Mouse (Mus musculus) limb, embryonic 14.5 days (tissue): ENCODE measurements around the gene Ano8. TPM values are rescaled to one million over a fixed set of nuclear protein-coding genes. Genes with fewer than 3 reads are reported as not detected.

Source experiments
- ATAC-seq: fragments of 200-750 bp; cut with Nextera tagmentation; 2 replicates; pipeline ENCODE4 v1.8.0; 2017; ENCODE audit warnings: low read depth, moderate number of reproducible peaks, moderate TSS enrichment; ENCODE audit not compliant: low FRiP score
- DNase-seq: peaks from one replicate; pipeline ENCODE4 v3.0.0-alpha.2; 2015; ENCODE audit warnings: low spot score
- H3K27ac ChIP-seq: fragments of 300-500 bp; sonication (generic); replicated peaks from 2 replicates; pipeline ENCODE4 v1.5.1; 2014; ENCODE audit warnings: low read depth, mild to moderate bottlenecking, low read length, moderate library complexity, mixed read lengths
- H3K27me3 ChIP-seq: fragments of 300-500 bp; sonication (generic); 2 replicates; pipeline ENCODE4 v1.6.1; 2014; ENCODE audit warnings: low read length, mixed read lengths; ENCODE audit not compliant: control insufficient read depth, insufficient read depth
- H3K36me3 ChIP-seq: fragments of 300-500 bp; sonication (generic); 2 replicates; pipeline ENCODE4 v1.6.1; 2014; ENCODE audit warnings: mild to moderate bottlenecking, low read length, moderate library complexity, mixed read lengths; ENCODE audit not compliant: control insufficient read depth, insufficient read depth
- H3K4me1 ChIP-seq: fragments of 300-500 bp; sonication (generic); 2 replicates; pipeline ENCODE4 v1.6.1; 2014; ENCODE audit warnings: antibody characterized with exemption, low read length, mixed read lengths; ENCODE audit not compliant: control insufficient read depth, insufficient read depth
- H3K4me2 ChIP-seq: fragments of 300-500 bp; sonication (generic); replicated peaks from 2 replicates; pipeline ENCODE4 v1.6.1; 2014; ENCODE audit warnings: low read depth, mild to moderate bottlenecking, low read length, moderate library complexity; ENCODE audit not compliant: severe bottlenecking
- H3K4me3 ChIP-seq: fragments of 300-500 bp; sonication (generic); replicated peaks from 2 replicates; pipeline ENCODE4 v1.5.1; 2014; ENCODE audit warnings: low read length
- H3K9ac ChIP-seq: fragments of 300-500 bp; sonication (generic); 2 replicates; pipeline ENCODE4 v1.6.1; 2014; ENCODE audit warnings: mild to moderate bottlenecking, low read depth, low read length, moderate library complexity; ENCODE audit not compliant: severe bottlenecking
- H3K9me3 ChIP-seq: fragments of 300-500 bp; sonication (generic); 2 replicates; pipeline ENCODE4 v1.6.1; 2016; ENCODE audit warnings: low read length; ENCODE audit not compliant: control insufficient read depth
- POLR2A ChIP-seq: fragments of 200-500 bp; IDR thresholded peaks from 2 replicates; pipeline ENCODE4 v1.8.0; 2012; ENCODE audit warnings: inconsistent platforms, mild to moderate bottlenecking, moderate library complexity, borderline replicate concordance; ENCODE audit not compliant: insufficient read depth, insufficient read length; ENCODE audit errors: extremely low read depth
- WGBS: fragments of 180-500 bp; shearing (Covaris S2); extraction: QIAGEN DNeasy Blood & Tissue Kit; methylation state at CpG from one replicate; pipeline ENCODE4 v1.1.7; 2014; 5-methylcytosine and 5-hydroxymethylcytosine counted together
- polyA plus RNA-seq, 2 experiments: library from polyadenylated mRNA; depleted of rRNA in 1 of 2; stranded (reverse) in 1 of 2; unstranded in 1 of 2; fragments of >200 nt; fragmentation: Nextera tagmentation in 1 of 2; extraction: Ambion mirVana in 1 of 2; gene quantifications; 2 replicates each; pipeline versions ENCODE4 v1.2.1 to v1.2.3; 2012 to 2014

Ano8 gene
- polyA plus RNA-seq, 2 experiments, result 1.8 to 37.2 TPM

GRCm38 (mm10) chr8:71474785-71475701 lies 10.7 kb downstream of the Ano8 start:
- Histone ChIP-seq H3K4me3 (no peak overlapping the region), H3K9ac (no peak overlapping the region), H3K36me3 (peaks cover 57% of the 10 kb centered on the region), H3K27ac (no peak overlapping the region), H3K9me3 (no peaks in the 10 kb centered on the region), H3K4me1 (peaks cover 7% of the 10 kb centered on the region), H3K4me2 (no peak overlapping the region; the same call in 1 of the 2 replicates), H3K27me3 (no peaks in the 10 kb centered on the region)
- no peak for TF ChIP-seq POLR2A
- DNase-seq, result no peak
- ATAC-seq, result no peak
- WGBS, result 89% methylated on average over 25 of the region's 25 CpGs

DNA sequence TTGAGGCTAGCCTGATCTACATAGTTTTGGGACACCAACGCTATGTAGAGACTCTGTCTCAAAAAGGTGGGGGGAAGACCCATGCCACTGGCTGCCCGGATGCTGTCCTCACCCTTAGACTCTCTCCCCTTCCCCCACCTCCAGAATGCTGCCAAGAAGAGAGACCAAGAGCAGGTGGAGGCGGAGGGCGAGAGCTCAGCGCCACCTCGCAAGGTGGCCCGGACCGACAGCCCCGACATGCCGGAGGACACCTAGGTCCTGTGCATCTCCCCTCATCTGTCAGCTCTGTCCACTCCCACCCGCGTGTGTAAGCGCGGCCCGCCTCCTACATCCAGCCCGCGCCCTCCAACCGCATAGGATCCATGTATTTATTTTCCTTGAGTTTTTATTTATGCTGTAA lies 11.4 kb downstream of the Ano8 start:
- no peak for TF ChIP-seq POLR2A
- ATAC-seq, result no peak
- no peak overlapping the region for H3K4me3 ChIP-seq

GRCm38 (mm10) chr8:71472601-71473386 lies 13.0 kb downstream of the Ano8 start:
- DNase-seq, result no peak
- ATAC-seq, result no peak
- no peaks in the 10 kb centered on the region for H3K27me3 ChIP-seq

More for the DNA sequence above, 11.4 kb downstream of the Ano8 start:
- DNase-seq, result no peak
- peaks cover 52% of the 10 kb centered on the region for H3K36me3 ChIP-seq
- no peak overlapping the region for H3K4me2 ChIP-seq
- H3K9me3 ChIP-seq, result no peaks in the 10 kb centered on the region
- 93% methylated on average over 18 of the region's 18 CpGs for WGBS
- no peak overlapping the region for H3K27ac ChIP-seq
- no peaks in the 10 kb centered on the region for H3K27me3 ChIP-seq
- H3K9ac ChIP-seq, result no peak overlapping the region
- peaks cover 10% of the 10 kb centered on the region for H3K4me1 ChIP-seq

DNA sequence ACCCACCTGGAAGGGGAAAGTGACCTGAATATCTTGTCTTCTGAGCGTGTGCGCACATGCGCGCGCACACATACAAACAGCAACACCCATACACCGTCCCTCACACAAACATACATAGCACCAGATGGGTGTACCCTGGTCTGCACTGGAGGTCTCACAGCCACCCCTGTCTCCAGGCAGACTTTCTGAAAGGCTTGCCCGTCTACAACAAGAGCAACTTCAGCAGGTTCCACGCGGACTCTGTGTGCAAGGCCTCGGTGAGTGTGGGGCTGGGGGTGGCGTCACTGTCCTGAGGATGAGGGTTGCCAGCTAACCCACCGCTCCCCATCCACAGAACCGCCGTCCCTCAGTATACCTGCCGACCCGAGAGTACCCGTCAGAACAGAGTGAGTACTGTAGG lies 13.9 kb downstream of the Ano8 start:
- no peak overlapping the region for H3K9ac ChIP-seq
- no peaks in the 10 kb centered on the region for H3K27me3 ChIP-seq
- no peak for DNase-seq
- peaks cover 7% of the 10 kb centered on the region for H3K4me1 ChIP-seq
- no peak overlapping the region for H3K4me2 ChIP-seq
- no peaks in the 10 kb centered on the region for H3K9me3 ChIP-seq
- H3K27ac ChIP-seq, result no peak overlapping the region
- no peak overlapping the region for H3K4me3 ChIP-seq
- ATAC-seq, result no peak
- WGBS, result 92% methylated on average over 17 of the region's 17 CpGs
- peaks cover 46% of the 10 kb centered on the region for H3K36me3 ChIP-seq
- no peak for TF ChIP-seq POLR2A

More at GRCm38 (mm10) chr8:71472601-71473386, 13.0 kb downstream of the Ano8 start:
- Histone ChIP-seq H3K4me3 (no peak overlapping the region), H3K36me3 (peaks cover 46% of the 10 kb centered on the region), H3K9ac (no peak overlapping the region), H3K4me2 (no peak overlapping the region), H3K27ac (no peak overlapping the region), H3K4me1 (peaks cover 10% of the 10 kb centered on the region), H3K9me3 (no peaks in the 10 kb centered on the region)
- WGBS, result 91% methylated on average over 8 of the region's 8 CpGs
- no peak for TF ChIP-seq POLR2A

DNA sequence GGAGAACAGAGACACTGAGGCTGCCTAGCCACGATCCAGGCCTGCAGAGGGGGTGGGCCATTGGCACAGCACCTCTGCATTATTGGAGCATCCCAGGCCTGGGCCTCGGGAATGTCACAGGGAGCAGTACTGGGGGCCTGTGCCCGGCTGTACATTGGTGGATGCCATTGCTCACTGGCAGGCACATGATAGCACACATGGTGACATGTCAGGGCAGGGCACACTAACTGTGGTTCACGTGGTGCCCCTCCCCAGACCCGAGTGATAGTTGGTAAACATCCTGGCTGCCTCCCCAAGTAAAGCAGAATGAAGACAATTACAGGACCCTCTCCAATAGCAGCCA lies 14.9 kb downstream of the Ano8 start:
- H3K4me2 ChIP-seq, result no peak overlapping the region
- no peak overlapping the region for H3K27ac ChIP-seq
- TF ChIP-seq POLR2A, result no peak
- peaks cover 46% of the 10 kb centered on the region for H3K36me3 ChIP-seq
- no peaks in the 10 kb centered on the region for H3K27me3 ChIP-seq
- no peak overlapping the region for H3K4me3 ChIP-seq
- H3K9ac ChIP-seq, result no peak overlapping the region
- H3K4me1 ChIP-seq, result peaks cover 6% of the 10 kb centered on the region
- ATAC-seq, result no peak
- no peak for DNase-seq
- H3K9me3 ChIP-seq, result no peaks in the 10 kb centered on the region
- WGBS, result 74% methylated on average over 5 of the region's 5 CpGs
